In the genomic region with DNA sequence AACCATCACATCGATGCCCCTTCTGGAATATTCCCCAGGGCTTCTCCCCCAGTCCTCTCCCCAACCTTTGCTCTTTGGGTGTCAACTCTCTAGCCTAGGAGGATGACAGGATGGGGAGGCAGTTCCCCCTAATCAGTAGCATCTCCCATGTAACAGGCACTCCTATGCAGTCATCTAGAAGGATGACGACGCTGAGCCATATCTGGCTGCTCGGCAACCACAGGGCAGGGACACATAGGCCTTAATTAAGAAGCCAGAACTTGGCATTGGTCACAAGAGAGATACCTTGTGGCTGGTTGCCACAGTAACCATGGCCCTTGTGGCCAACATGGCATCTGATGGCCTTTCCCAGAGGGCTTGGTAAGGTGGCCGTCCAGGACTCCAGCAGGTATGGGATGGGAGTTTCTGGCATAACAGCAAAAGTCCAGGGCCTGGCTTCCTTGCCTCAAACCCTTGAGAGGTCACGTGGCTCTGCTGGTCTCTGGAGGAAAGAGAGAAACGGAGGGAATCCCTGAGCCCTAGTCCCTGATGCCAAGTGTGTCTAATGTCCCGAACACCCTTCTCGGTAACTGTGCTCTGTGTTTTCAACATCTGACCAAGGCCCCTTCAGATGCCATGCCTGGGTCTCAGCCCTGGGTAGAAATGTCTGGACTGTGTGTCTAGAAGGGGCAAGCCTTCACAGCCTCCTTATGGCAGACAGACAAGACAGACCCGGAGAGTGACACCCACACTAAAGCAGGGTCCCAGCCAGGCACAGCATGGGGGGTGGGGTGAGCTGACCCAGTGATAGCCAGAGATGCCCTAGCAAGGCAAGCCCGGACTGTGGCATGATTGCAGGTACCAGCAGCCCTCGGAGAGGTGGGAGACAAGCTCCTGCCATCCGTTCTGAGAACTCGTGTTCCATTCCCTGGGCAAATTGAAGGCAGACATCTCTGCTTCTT, we compare ENCODE assay signal across 18 mouse cellular contexts. TPM values are rescaled to one million over a fixed set of nuclear protein-coding genes. Genes with fewer than 3 reads are reported as not detected.
DNase-seq lines count a peak whose midpoint lies in the region; ATAC-seq and TF ChIP-seq lines count a peak whose summit lies in the region.
"Had no signal": no experiment of that assay in that cellular context is flagged by ENCODE, and none has a peak within 500 bp of the region (broad histone marks: within the 10 kb centered on the region; RNA-seq: fewer than 3 reads in every experiment).

No protein-coding gene starts in this region.

- peak overlapping the region; percentile 32; the same call in 1 of the 2 replicates for H3K9ac ChIP-seq in midbrain, embryonic 13.5 days (replicated peaks)
- no peak overlapping the region for H3K9ac ChIP-seq in midbrain, postnatal 0 days (replicated peaks; ENCODE audit: low read length, poor library complexity, severe bottlenecking)
- H3K9ac ChIP-seq: forebrain, embryonic 13.5 days; liver, embryonic 15.5 days had no signal

- H3K4me3 ChIP-seq in midbrain, embryonic 13.5 days (replicated peaks): no peak overlapping the region
- H3K4me3 ChIP-seq in midbrain, postnatal 0 days (ENCODE audit: low read depth, low read length): no peak overlapping the region
- H3K4me3 ChIP-seq: forebrain, embryonic 13.5 days; heart, adult 2 months; liver, embryonic 15.5 days had no signal

- peaks cover 47% of the 10 kb centered on the region for H3K36me3 ChIP-seq in midbrain, embryonic 13.5 days
- peaks cover 32% of the 10 kb centered on the region for H3K36me3 ChIP-seq in midbrain, postnatal 0 days (ENCODE audit: insufficient read depth, low read length)
- H3K36me3 ChIP-seq: liver, embryonic 15.5 days had no signal

- no peak for ATAC-seq in cerebellum, adult (ENCODE audit: insufficient number of reproducible peaks, low FRiP score, low TSS enrichment)
- no peak for ATAC-seq in midbrain, embryonic 13.5 days
- no peak for ATAC-seq in midbrain, postnatal 0 days (ENCODE audit: low FRiP score)
- ATAC-seq: forebrain, embryonic 13.5 days had no signal

- H3K4me1 ChIP-seq in midbrain, embryonic 13.5 days (replicated peaks): peaks cover 65% of the 10 kb centered on the region
- peaks cover 27% of the 10 kb centered on the region for H3K4me1 ChIP-seq in midbrain, postnatal 0 days (ENCODE audit: insufficient read depth, low read length)

- no peak overlapping the region for H3K27ac ChIP-seq in midbrain, embryonic 13.5 days
- H3K27ac ChIP-seq in midbrain, postnatal 0 days (ENCODE audit: low read depth, low read length): no peak overlapping the region
- H3K27ac ChIP-seq: forebrain, embryonic 13.5 days; heart, adult 2 months; liver, embryonic 15.5 days had no signal

- peak; percentile 54 for DNase-seq in cerebellum, adult 11 months
- peak; percentile 91 for DNase-seq in heart, adult 11 months
- DNase-seq in heart, adult 8-10 months (ENCODE audit: low spot score): no peak
- no peak for DNase-seq in midbrain, postnatal 0 days (ENCODE audit: low spot score)
- peak; percentile 39 to 57 for DNase-seq in cerebellum, postnatal 36 days
- DNase-seq in thymus, postnatal 0 days (ENCODE audit: low spot score): no peak
- DNase-seq: adrenal gland, adult 8-10 months; kidney, adult 8-10 months; kidney, postnatal 36 days; lung, postnatal 10 days; right cerebral cortex, adult 18-20 months had no signal

- TF ChIP-seq CTCF in midbrain, postnatal 0 days (IDR thresholded peaks at IDR 0.05): no peak

- no peak overlapping the region for H3K4me2 ChIP-seq in midbrain, embryonic 13.5 days (replicated peaks)
- no peak overlapping the region for H3K4me2 ChIP-seq in midbrain, postnatal 0 days (ENCODE audit: low read depth, low read length, poor library complexity, severe bottlenecking)
- H3K4me2 ChIP-seq: forebrain, embryonic 13.5 days; liver, embryonic 15.5 days had no signal

- WGBS in midbrain, embryonic 13.5 days: 88% methylated on average over 14 of the region's 14 CpGs
- 82% methylated on average over 14 of the region's 14 CpGs for WGBS in midbrain, postnatal 0 days

- H3K9me3 ChIP-seq in midbrain, embryonic 13.5 days: no peaks in the 10 kb centered on the region
- no peaks in the 10 kb centered on the region for H3K9me3 ChIP-seq in midbrain, postnatal 0 days (ENCODE audit: low read length)
- H3K9me3 ChIP-seq: forebrain, embryonic 13.5 days; liver, embryonic 15.5 days had no signal

- H3K27me3 ChIP-seq in midbrain, embryonic 13.5 days: no peaks in the 10 kb centered on the region
- no peaks in the 10 kb centered on the region for H3K27me3 ChIP-seq in midbrain, postnatal 0 days (ENCODE audit: insufficient read depth, low read length)
- H3K27me3 ChIP-seq: forebrain, embryonic 13.5 days had no signal

RNA-seq across cellular contexts. Expression of a gene that starts 5.2 kb away (rescaled TPM):
- total RNA-seq in heart, adult 8-10 months (2022): 100 to 1,000 TPM; 188 to 246 (median 219) TPM
- polyA plus RNA-seq in midbrain, embryonic 13.5 days (2015; fragmentation: Nextera tagmentation; extraction: Ambion mirVana): 147 and 162 TPM in 2 replicates
- 286 and 298 TPM in 2 replicates for total RNA-seq in midbrain, postnatal 0 days (2014; rRNA removed)
- polyA plus RNA-seq in midbrain, postnatal 0 days (2015; fragmentation: Nextera tagmentation; extraction: Ambion mirVana): 162 and 163 TPM in 2 replicates
- polyA plus RNA-seq in thymus, postnatal 0 days (2015; fragmentation: Nextera tagmentation; extraction: Ambion mirVana): 12.5 and 13.7 TPM in 2 replicates

RNA-seq across cellular contexts. Expression of a gene that starts 26.2 kb away (rescaled TPM):
- under 1 TPM; 0.08 to 0.17 (median 0.14) TPM for total RNA-seq in heart, adult 8-10 months (2022)
- polyA plus RNA-seq in midbrain, embryonic 13.5 days (2015; fragmentation: Nextera tagmentation; extraction: Ambion mirVana): 0.17 and 0.23 TPM in 2 replicates
- total RNA-seq in midbrain, postnatal 0 days (2014; rRNA removed): 2.8 and 3.7 TPM in 2 replicates
- 0.16 and 0.23 TPM in 2 replicates for polyA plus RNA-seq in midbrain, postnatal 0 days (2015; fragmentation: Nextera tagmentation; extraction: Ambion mirVana)
- polyA plus RNA-seq in thymus, postnatal 0 days (2015; fragmentation: Nextera tagmentation; extraction: Ambion mirVana): 0.04 TPM in 2 replicates
- total RNA-seq: megakaryocyte, adult 5-6 weeks; MEL had no signal

RNA-seq across cellular contexts. Expression of a gene that starts 31.4 kb away (rescaled TPM):
- total RNA-seq in heart, adult 8-10 months (2022): 10 to 100 TPM; 22.4 to 26.2 (median 25.4) TPM
- polyA plus RNA-seq in midbrain, embryonic 13.5 days (2015; fragmentation: Nextera tagmentation; extraction: Ambion mirVana): 28.1 and 30.6 TPM in 2 replicates
- total RNA-seq in midbrain, postnatal 0 days (2014; rRNA removed): 27.4 and 34.3 TPM in 2 replicates
- 24.1 and 26.0 TPM in 2 replicates for polyA plus RNA-seq in midbrain, postnatal 0 days (2015; fragmentation: Nextera tagmentation; extraction: Ambion mirVana)
- 22.2 and 24.5 TPM in 2 replicates for polyA plus RNA-seq in thymus, postnatal 0 days (2015; fragmentation: Nextera tagmentation; extraction: Ambion mirVana)

RNA-seq across cellular contexts. Expression of a gene that starts 40.2 kb away (rescaled TPM):
- total RNA-seq in heart, adult 8-10 months (2022): 1 to 10 TPM in 3 of 4 experiments, under 1 TPM in 1; 0.54 to 2.2 (median 1.7) TPM
- polyA plus RNA-seq in midbrain, embryonic 13.5 days (2015; fragmentation: Nextera tagmentation; extraction: Ambion mirVana): 1.4 and 2.3 TPM in 2 replicates
- 7.0 and 11.9 TPM in 2 replicates for total RNA-seq in midbrain, postnatal 0 days (2014; rRNA removed)
- polyA plus RNA-seq in midbrain, postnatal 0 days (2015; fragmentation: Nextera tagmentation; extraction: Ambion mirVana): 1.4 and 1.6 TPM in 2 replicates
- polyA plus RNA-seq in thymus, postnatal 0 days (2015; fragmentation: Nextera tagmentation; extraction: Ambion mirVana): 15.9 and 17.1 TPM in 2 replicates

RNA-seq across cellular contexts. Expression of a gene that starts 59.9 kb away (rescaled TPM):
- 10 to 100 TPM in 2 of 4 experiments, 1 to 10 TPM in 2; 6.4 to 13.1 (median 8.6) TPM for total RNA-seq in heart, adult 8-10 months (2022)
- polyA plus RNA-seq in midbrain, embryonic 13.5 days (2015; fragmentation: Nextera tagmentation; extraction: Ambion mirVana): 28.2 and 32.3 TPM in 2 replicates
- total RNA-seq in midbrain, postnatal 0 days (2014; rRNA removed): 44.7 and 66.4 TPM in 2 replicates
- polyA plus RNA-seq in midbrain, postnatal 0 days (2015; fragmentation: Nextera tagmentation; extraction: Ambion mirVana): 27.8 and 29.1 TPM in 2 replicates
- 14.2 and 19.4 TPM in 2 replicates for polyA plus RNA-seq in thymus, postnatal 0 days (2015; fragmentation: Nextera tagmentation; extraction: Ambion mirVana)

Comparison
In these comparisons a context has a peak if more than half of its experiments do, and no peak if none do; other contexts are left out.
1. DNase-seq: peak in cerebellum, adult 11 months (single experiment), heart, adult 11 months (single experiment) and cerebellum, postnatal 36 days (2 of 2); none in heart, adult 8-10 months (single experiment), midbrain, postnatal 0 days (single experiment) and thymus, postnatal 0 days (single experiment).
2. RNA of a gene that starts 5.2 kb away (polyA plus RNA-seq): 162 to 163 TPM in midbrain, postnatal 0 days and 147 to 162 TPM in midbrain, embryonic 13.5 days; 12.5 to 13.7 TPM in thymus, postnatal 0 days; every median in the first group is over 10 times any median in the second.